Mouse (Mus musculus) spleen, embryonic (tissue): ENCODE measurements at regions not wholly inside any gene's neighbourhood (a gene's known extent, or its start where the extent isn't known, plus 50 kb on each side); places are given as distances from the start of the nearest gene placed in this dataset.

Experiments
- CTCF ChIA-PET: fragments of 350-600 bp; sonication (Branson Sonifier 250); formaldehyde crosslinking; loops from one replicate; lab custom pipeline; 2022; lab: Charles Lee

DNA sequence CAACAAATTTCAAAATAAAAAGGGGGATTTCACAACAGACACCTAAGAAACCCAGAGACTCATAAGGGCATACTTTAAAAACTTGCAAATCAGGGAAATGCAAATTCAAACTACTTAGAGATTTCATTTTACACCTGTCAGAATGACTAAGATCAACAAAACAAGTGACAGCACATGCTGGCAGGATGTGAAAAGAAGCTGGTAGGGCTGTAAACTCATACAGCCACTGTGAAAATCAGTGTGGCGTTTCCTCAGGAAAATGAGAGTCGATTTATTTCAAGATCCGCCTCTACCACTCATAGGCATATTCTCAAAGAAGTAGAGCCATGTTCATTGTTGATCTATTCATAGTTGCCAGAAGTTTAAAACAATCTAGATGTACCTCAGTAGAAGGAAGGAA, 133.6 kb upstream of the Veph1 start:
- CTCF ChIA-PET: no interaction called here

GRCm38 (mm10) chr3:66422445-66423037, 125.9 kb upstream of the Veph1 start:
- CTCF ChIA-PET: no interaction called here

DNA sequence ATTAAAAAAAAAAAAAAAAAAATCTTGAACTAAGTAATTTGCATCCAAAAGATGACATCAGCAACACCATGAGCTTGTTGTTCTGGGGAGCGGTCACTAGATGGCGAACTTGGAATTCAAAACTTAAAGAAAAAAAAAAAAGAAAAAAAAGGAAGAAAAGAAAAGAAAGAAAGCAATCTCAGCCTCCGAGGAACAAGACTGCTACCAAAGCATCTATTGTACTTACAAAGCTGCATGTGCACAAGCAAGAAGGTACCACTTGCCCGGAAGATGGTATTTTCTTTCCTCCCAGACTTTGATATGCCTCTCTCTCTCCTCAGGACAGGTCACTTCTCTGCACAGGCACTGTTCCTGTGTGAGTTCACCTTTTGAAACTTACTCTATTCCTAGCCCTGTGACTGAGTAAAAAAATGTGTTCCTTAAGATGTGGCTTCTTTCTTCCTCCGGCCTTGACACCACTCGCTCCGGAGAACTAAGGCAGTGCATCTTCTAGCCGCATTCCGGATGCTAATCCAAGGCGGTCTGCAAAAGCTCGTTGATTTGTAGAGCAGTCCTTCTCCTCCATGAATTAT, 114.2 kb upstream of the Veph1 start:
- CTCF ChIA-PET: interaction anchor here (0.7 kb wide), 1 partner anchor 22 kb away, joined by 3 read pairs; no protein-coding TSS in a partner anchor

DNA sequence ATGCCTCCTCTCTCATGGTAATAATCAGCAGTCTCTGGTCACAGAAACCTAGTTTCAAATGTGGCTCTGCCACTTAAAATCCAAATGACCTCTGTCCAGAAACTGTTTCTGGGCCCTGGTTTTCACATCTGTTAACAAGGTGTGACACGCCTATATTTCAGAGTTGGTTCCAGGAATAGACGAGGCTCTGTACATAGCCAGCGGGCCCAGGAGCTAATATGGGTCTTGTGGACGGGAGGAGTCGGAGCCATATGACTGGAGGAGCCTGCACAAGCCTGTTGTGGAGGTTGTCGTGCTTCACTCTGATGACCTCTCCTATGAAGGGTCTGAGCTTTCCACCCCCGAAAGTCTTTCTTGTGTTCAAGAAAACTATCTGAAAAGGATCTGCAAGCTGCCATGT, 112.2 kb upstream of the Veph1 start:
- CTCF ChIA-PET: no interaction called here

GRCm38 (mm10) chr3:66405645-66406044, 109.0 kb upstream of the Veph1 start:
- CTCF ChIA-PET: no interaction called here

- CTCF ChIA-PET: no interaction called here
These were observed 107.1 kb upstream of the Veph1 start for GRCm38 (mm10) chr3:66403707-66404106.

- CTCF ChIA-PET: no interaction called here
These were observed 104.3 kb upstream of the Veph1 start for GRCm38 (mm10) chr3:66400791-66401568.

DNA sequence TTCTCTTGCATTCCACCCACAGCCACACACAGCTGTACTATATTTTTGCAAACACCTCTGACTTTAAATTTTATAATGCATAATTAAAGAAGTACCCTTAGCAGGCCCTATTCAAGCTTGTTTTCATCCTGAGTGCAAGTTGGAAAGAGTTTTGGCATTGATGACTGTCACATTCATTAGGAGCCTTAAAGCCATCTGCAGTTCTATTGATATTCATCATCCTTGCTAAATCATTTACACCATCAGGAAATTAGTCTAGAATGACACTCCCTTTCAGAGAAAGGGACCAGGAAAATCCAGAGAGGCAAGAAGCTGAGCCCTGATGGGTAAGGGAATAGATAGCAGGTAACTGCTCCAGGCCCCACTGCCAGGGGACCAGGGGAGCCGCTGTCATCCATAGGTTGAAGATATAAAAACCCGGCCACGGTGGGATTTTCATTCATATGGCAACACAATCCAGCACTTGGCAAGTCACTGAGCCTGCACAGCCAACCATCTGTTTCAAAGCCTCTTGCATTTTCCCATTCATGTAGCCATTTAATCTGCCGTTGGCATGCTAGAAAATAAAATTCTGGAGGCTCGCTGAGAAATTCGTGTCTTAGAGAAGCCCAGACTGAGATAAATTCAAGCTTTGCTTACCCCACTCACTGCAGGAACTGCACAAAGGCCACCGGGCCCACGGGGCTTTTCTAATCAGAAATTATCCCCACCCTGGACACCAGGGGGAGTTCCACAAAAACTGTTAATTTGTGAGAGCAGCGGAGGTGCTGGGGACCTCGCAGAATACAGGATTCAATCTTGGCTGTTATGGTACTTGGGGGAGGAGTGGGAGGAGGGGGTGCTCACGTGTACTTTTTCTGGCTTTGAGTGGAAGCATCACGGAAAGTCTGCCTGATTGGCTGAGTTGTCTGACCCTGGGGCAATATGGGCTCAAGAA, 101.8 kb upstream of the Veph1 start:
- CTCF ChIA-PET: interaction anchor here (0.6 kb wide), 1 partner anchor 660 kb away, joined by 7 read pairs; no protein-coding TSS in a partner anchor

GRCm38 (mm10) chr3:66375088-66375910, 78.7 kb upstream of the Veph1 start:
- CTCF ChIA-PET: no interaction called here

- CTCF ChIA-PET: no interaction called here
These were observed 78.0 kb upstream of the Veph1 start for GRCm38 (mm10) chr3:66374603-66375002.

- CTCF ChIA-PET: no interaction called here
These were observed 77.4 kb upstream of the Veph1 start for GRCm38 (mm10) chr3:66373807-66374575.
